Mouse (Mus musculus): ENCODE measurements around the gene Acer3.

The Acer3 gene

GRCm38 (mm10) chr7:98332678-98333397, 11.8 kb upstream of the Acer3 start:
- DNase-seq: no peak

- DNase-seq: no peak
These were observed 10.9 kb upstream of the Acer3 start for GRCm38 (mm10) chr7:98331932-98332331.

- no peak for DNase-seq
These were observed 9.5 kb upstream of the Acer3 start for GRCm38 (mm10) chr7:98330375-98331002.

GRCm38 (mm10) chr7:98329651-98330374, 8.8 kb upstream of the Acer3 start:
- no peak for DNase-seq

GRCm38 (mm10) chr7:98328311-98328710, 7.3 kb upstream of the Acer3 start:
- DNase-seq: no peak

- DNase-seq: no peak
These were observed 5.0 kb upstream of the Acer3 start for GRCm38 (mm10) chr7:98326051-98326450.

- DNase-seq: no peak
These were observed 3.2 kb upstream of the Acer3 start for GRCm38 (mm10) chr7:98324228-98324627.

- DNase-seq: no peak
These were observed 2.4 kb upstream of the Acer3 start for GRCm38 (mm10) chr7:98323288-98324019.

GRCm38 (mm10) chr7:98322415-98322814, 1.4 kb upstream of the Acer3 start:
- DNase-seq: no peak

- no peak for DNase-seq
These were observed 927 bp downstream of the Acer3 start for GRCm38 (mm10) chr7:98320006-98320556.

- DNase-seq: no peak
These were observed 4.4 kb downstream of the Acer3 start for GRCm38 (mm10) chr7:98316568-98316967.

- no peak for DNase-seq
These were observed 5.9 kb downstream of the Acer3 start for GRCm38 (mm10) chr7:98315087-98315486.

GRCm38 (mm10) chr7:98312185-98312920, 8.7 kb downstream of the Acer3 start:
- no peak for DNase-seq

GRCm38 (mm10) chr7:98310266-98310665, 10.7 kb downstream of the Acer3 start:
- DNase-seq: no peak

- DNase-seq: peak; percentile 90 to 97
These were observed 11.6 kb downstream of the Acer3 start for GRCm38 (mm10) chr7:98309219-98310030.

GRCm38 (mm10) chr7:98308607-98309218, 12.3 kb downstream of the Acer3 start:
- no peak for DNase-seq

- no peak for DNase-seq
These were observed 12.9 kb downstream of the Acer3 start for GRCm38 (mm10) chr7:98307921-98308606.

- DNase-seq: no peak
These were observed 13.6 kb downstream of the Acer3 start for GRCm38 (mm10) chr7:98307411-98307810.

- DNase-seq: no peak
These were observed 28.1 kb downstream of the Acer3 start for GRCm38 (mm10) chr7:98292901-98293300.

GRCm38 (mm10) chr7:98289585-98289984, 31.4 kb downstream of the Acer3 start:
- DNase-seq: no peak

All from spleen, adult 18-20 months (tissue).